In genomic region chr4:93352930-93353329, GRCm38 (mm10) we compare ENCODE assay signal across 15 mouse cellular contexts. TPM values are rescaled to one million over a fixed set of nuclear protein-coding genes. Genes with fewer than 3 reads are reported as not detected.
DNase-seq lines count a peak whose midpoint lies in the region; ATAC-seq and TF ChIP-seq lines count a peak whose summit lies in the region.
"Had no signal": no experiment of that assay in that cellular context is flagged by ENCODE, and none has a peak within 500 bp of the region (broad histone marks: within the 10 kb centered on the region; RNA-seq: fewer than 3 reads in every experiment).

No protein-coding gene starts in this region.

- H3K9me3 ChIP-seq in forebrain, embryonic 14.5 days (replicated peaks; ENCODE audit: control insufficient read depth, low read length), result no peaks in the 10 kb centered on the region
- H3K9me3 ChIP-seq in forebrain, embryonic 10.5 days, result no peaks in the 10 kb centered on the region
- H3K9me3 ChIP-seq in liver, embryonic 11.5 days (ENCODE audit: control insufficient read depth, low read length), result no peaks in the 10 kb centered on the region
- H3K9me3 ChIP-seq in midbrain, embryonic 15.5 days, result no peaks in the 10 kb centered on the region
- H3K9me3 ChIP-seq: forebrain, embryonic 12.5 days; heart, embryonic 15.5 days; limb, embryonic 12.5 days had no signal

- no peak for TF ChIP-seq POLR2A in liver, adult 2 months (IDR thresholded peaks at IDR 0.05; ENCODE audit: extremely low read depth, insufficient read depth, low read length)

- H3K4me2 ChIP-seq in forebrain, embryonic 14.5 days (ENCODE audit: low read length), result no peak overlapping the region
- H3K4me2 ChIP-seq in liver, embryonic 11.5 days, result no peak overlapping the region
- no peak overlapping the region for H3K4me2 ChIP-seq in midbrain, embryonic 15.5 days
- H3K4me2 ChIP-seq: forebrain, embryonic 12.5 days; heart, embryonic 15.5 days; limb, embryonic 12.5 days had no signal

- DNase-seq in forebrain, embryonic 14.5 days (ENCODE audit: low spot score), result peak; percentile 34
- DNase-seq in forebrain, embryonic 10.5 days (ENCODE audit: extremely low spot score, low spot score), result no peak
- peak; percentile 16 for DNase-seq in liver, adult 2 months (ENCODE audit: extremely low read depth, low read depth, low spot score)
- DNase-seq in liver, embryonic 11.5 days (ENCODE audit: low spot score), result no peak
- DNase-seq in R1 (ENCODE audit: low read depth, low spot score), result peak; percentile 4
- DNase-seq in naive thymus-derived CD4-positive, alpha-beta T cell, adult 2 months (ENCODE audit: low read depth), result peak; percentile 9
- no peak for DNase-seq in right cerebral cortex, postnatal 36 days (ENCODE audit: low spot score in 2 of 2)
- DNase-seq: kidney, postnatal 25 days; right cerebral cortex, postnatal 4 days; thymus, adult 2 months had no signal

- H3K9ac ChIP-seq in forebrain, embryonic 14.5 days (ENCODE audit: low read length), result no peak overlapping the region
- no peak overlapping the region for H3K9ac ChIP-seq in liver, adult 2 months (ENCODE audit: low read depth, low read length)
- H3K9ac ChIP-seq in liver, embryonic 11.5 days (ENCODE audit: low read depth, low read length), result no peak overlapping the region
- H3K9ac ChIP-seq in midbrain, embryonic 15.5 days, result no peak overlapping the region
- H3K9ac ChIP-seq: forebrain, embryonic 12.5 days; heart, embryonic 15.5 days; limb, embryonic 12.5 days had no signal

- H3K36me3 ChIP-seq in forebrain, embryonic 14.5 days (ENCODE audit: control insufficient read depth, insufficient read depth, low read length), result no peaks in the 10 kb centered on the region
- no peaks in the 10 kb centered on the region for H3K36me3 ChIP-seq in forebrain, embryonic 10.5 days (replicated peaks)
- no peaks in the 10 kb centered on the region for H3K36me3 ChIP-seq in liver, adult 2 months (ENCODE audit: control insufficient read depth, insufficient read depth, low read length)
- H3K36me3 ChIP-seq in liver, embryonic 11.5 days (ENCODE audit: control insufficient read depth, insufficient read depth, low read length), result no peaks in the 10 kb centered on the region
- no peaks in the 10 kb centered on the region for H3K36me3 ChIP-seq in midbrain, embryonic 15.5 days (replicated peaks)
- H3K36me3 ChIP-seq: forebrain, embryonic 12.5 days; heart, embryonic 15.5 days; limb, embryonic 12.5 days had no signal

- TF ChIP-seq CTCF in liver, adult 2 months (IDR thresholded peaks at IDR 0.05; ENCODE audit: low read depth, low read length), result no peak

- no peaks in the 10 kb centered on the region for H3K27me3 ChIP-seq in forebrain, embryonic 14.5 days (replicated peaks; ENCODE audit: control insufficient read depth, insufficient read depth, low read length)
- H3K27me3 ChIP-seq in forebrain, embryonic 10.5 days (ENCODE audit: poor library complexity, severe bottlenecking), result no peaks in the 10 kb centered on the region
- no peaks in the 10 kb centered on the region for H3K27me3 ChIP-seq in liver, adult 2 months (ENCODE audit: control insufficient read depth, insufficient read depth, low read length)
- H3K27me3 ChIP-seq in liver, embryonic 11.5 days (replicated peaks; ENCODE audit: control insufficient read depth, insufficient read depth, low read length), result no peaks in the 10 kb centered on the region
- no peaks in the 10 kb centered on the region for H3K27me3 ChIP-seq in midbrain, embryonic 15.5 days (replicated peaks)
- H3K27me3 ChIP-seq: forebrain, embryonic 12.5 days; heart, embryonic 15.5 days; limb, embryonic 12.5 days had no signal

- no peak overlapping the region for H3K4me3 ChIP-seq in forebrain, embryonic 14.5 days (ENCODE audit: low read depth, low read length)
- no peak overlapping the region for H3K4me3 ChIP-seq in forebrain, embryonic 10.5 days
- no peak overlapping the region for H3K4me3 ChIP-seq in liver, adult 2 months (ENCODE audit: insufficient read depth, low read depth, low read length)
- H3K4me3 ChIP-seq in liver, embryonic 11.5 days (ENCODE audit: low read depth, low read length), result no peak overlapping the region
- H3K4me3 ChIP-seq in midbrain, embryonic 15.5 days, result no peak overlapping the region
- H3K4me3 ChIP-seq: forebrain, embryonic 12.5 days; heart, embryonic 15.5 days; limb, embryonic 12.5 days had no signal

- no peak for ATAC-seq in forebrain, embryonic 14.5 days
- no peak for ATAC-seq in liver, embryonic 11.5 days (replicated peaks; ENCODE audit: low FRiP score)
- no peak for ATAC-seq in midbrain, embryonic 15.5 days (replicated peaks)
- ATAC-seq: midbrain, embryonic 16.5 days had no signal

- H3K27ac ChIP-seq in forebrain, embryonic 14.5 days (ENCODE audit: low read depth, low read length), result no peak overlapping the region
- H3K27ac ChIP-seq in forebrain, embryonic 10.5 days, result no peak overlapping the region
- no peak overlapping the region for H3K27ac ChIP-seq in liver, adult 2 months (replicated peaks; ENCODE audit: insufficient read depth, low read depth, low read length)
- no peak overlapping the region for H3K27ac ChIP-seq in liver, embryonic 11.5 days (ENCODE audit: low read depth, low read length)
- no peak overlapping the region for H3K27ac ChIP-seq in midbrain, embryonic 15.5 days
- H3K27ac ChIP-seq: forebrain, embryonic 12.5 days; heart, embryonic 15.5 days; limb, embryonic 12.5 days had no signal

- H3K79me2 ChIP-seq in liver, adult 2 months (ENCODE audit: control insufficient read depth, insufficient read depth, low read length), result no peaks in the 10 kb centered on the region

- 75% methylated on average over 2 of the region's 2 CpGs for WGBS in forebrain, embryonic 14.5 days
- WGBS in forebrain, embryonic 10.5 days, result 87% methylated on average over 2 of the region's 2 CpGs
- WGBS in liver, adult 2 months, result 54% methylated on average over 2 of the region's 2 CpGs
- WGBS in liver, embryonic 11.5 days, result 67% methylated on average over 2 of the region's 2 CpGs
- 67% methylated on average over 2 of the region's 2 CpGs for WGBS in midbrain, embryonic 15.5 days

- H3K4me1 ChIP-seq in forebrain, embryonic 14.5 days (ENCODE audit: control insufficient read depth, insufficient read depth, low read length), result no peaks in the 10 kb centered on the region
- no peaks in the 10 kb centered on the region for H3K4me1 ChIP-seq in forebrain, embryonic 10.5 days
- no peaks in the 10 kb centered on the region for H3K4me1 ChIP-seq in liver, adult 2 months (ENCODE audit: control insufficient read depth, insufficient read depth, low read length)
- no peaks in the 10 kb centered on the region for H3K4me1 ChIP-seq in liver, embryonic 11.5 days (replicated peaks; ENCODE audit: control insufficient read depth, insufficient read depth, low read length)
- no peaks in the 10 kb centered on the region for H3K4me1 ChIP-seq in midbrain, embryonic 15.5 days
- H3K4me1 ChIP-seq: forebrain, embryonic 12.5 days; heart, embryonic 15.5 days; limb, embryonic 12.5 days had no signal

RNA-seq across cellular contexts. Expression of gene Tusc1, which starts 17.6 kb away (rescaled TPM):
- polyA plus RNA-seq in forebrain, embryonic 14.5 days (2014; fragmentation: Nextera tagmentation; extraction: Ambion mirVana), result 4.9 and 6.8 TPM in 2 replicates
- 2.3 and 2.8 TPM in 2 replicates for polyA plus RNA-seq in forebrain, embryonic 10.5 days (2016; fragmentation: Nextera tagmentation; extraction: Ambion mirVana)
- 1.0 and 1.6 TPM in 2 replicates for total RNA-seq in liver, adult 2 months (2014; rRNA removed)
- polyA plus RNA-seq in liver, adult 2 months (2012; rRNA removed), result 2.8 and 3.5 TPM in 2 replicates
- 4.9 and 5.6 TPM in 2 replicates for polyA plus RNA-seq in liver, embryonic 11.5 days (2014; fragmentation: Nextera tagmentation; extraction: Ambion mirVana)
- polyA plus RNA-seq in midbrain, embryonic 15.5 days (2015; fragmentation: Nextera tagmentation; extraction: Ambion mirVana), result 12.7 and 14.1 TPM in 2 replicates

Comparison
In these comparisons a context has a peak if more than half of its experiments do, and no peak if none do; other contexts are left out.
1. DNase-seq: peak in forebrain, embryonic 14.5 days (single experiment), liver, adult 2 months (single experiment), R1 (single experiment) and naive thymus-derived CD4-positive, alpha-beta T cell, adult 2 months (single experiment); none in forebrain, embryonic 10.5 days (single experiment), liver, embryonic 11.5 days (single experiment) and right cerebral cortex, postnatal 36 days (0 of 2).